Mouse (Mus musculus) liver, embryonic 12.5 days (tissue): ENCODE measurements around the gene Tnik. TPM values are rescaled to one million over a fixed set of nuclear protein-coding genes. Genes with fewer than 3 reads are reported as not detected.
A peak's percentile ranks its signal among the peaks of the same experiment; 100 is the strongest.

Source experiments
- ATAC-seq: fragments of 200-750 bp; cut with Nextera tagmentation; 2 replicates; pipeline ENCODE4 v1.8.0; 2017; ENCODE audit warnings: moderate number of reproducible peaks, mild to moderate bottlenecking, moderate library complexity
- H3K27ac ChIP-seq: fragments of 300-500 bp; sonication (generic); 2 replicates; pipeline ENCODE4 v1.5.1; 2016; ENCODE audit warnings: mild to moderate bottlenecking
- H3K27me3 ChIP-seq: fragments of 300-500 bp; sonication (generic); replicated peaks from 2 replicates; pipeline ENCODE4 v1.6.1; 2016; ENCODE audit warnings: mild to moderate bottlenecking, moderate library complexity
- H3K36me3 ChIP-seq: fragments of 300-500 bp; sonication (generic); 2 replicates; pipeline ENCODE4 v1.6.1; 2016; ENCODE audit warnings: mild to moderate bottlenecking, moderate library complexity
- H3K4me1 ChIP-seq: fragments of 300-500 bp; sonication (generic); 2 replicates; pipeline ENCODE4 v1.6.1; 2016
- H3K4me2 ChIP-seq: fragments of 300-500 bp; sonication (generic); 2 replicates; pipeline ENCODE4 v1.6.1; 2016; ENCODE audit warnings: mild to moderate bottlenecking, moderate library complexity
- H3K4me3 ChIP-seq: fragments of 300-500 bp; sonication (generic); 2 replicates; pipeline ENCODE4 v1.5.1; 2016; ENCODE audit warnings: mild to moderate bottlenecking, moderate library complexity
- H3K9ac ChIP-seq: fragments of 300-500 bp; sonication (generic); 2 replicates; pipeline ENCODE4 v1.6.1; 2016; ENCODE audit warnings: mild to moderate bottlenecking, moderate library complexity
- H3K9me3 ChIP-seq: fragments of 300-500 bp; sonication (generic); replicated peaks from 2 replicates; pipeline ENCODE4 v1.6.1; 2016; ENCODE audit warnings: mild to moderate bottlenecking, moderate library complexity
- WGBS: fragments of 180-500 bp; shearing (Covaris S2); methylation state at CpG from one replicate; pipeline ENCODE4 v1.1.7; 2016; ENCODE audit not compliant: insufficient replicate concordance; 5-methylcytosine and 5-hydroxymethylcytosine counted together
- microRNA-seq: library from miRNA; unstranded; fragments of <30 nt; microRNA quantifications from one replicate; pipeline ENCODE4, GENCODE M21; 2017
- polyA plus RNA-seq: library from polyadenylated mRNA; unstranded; fragments of >200 nt; fragmentation: Nextera tagmentation; extraction: Ambion mirVana; gene quantifications from 2 replicates; pipeline ENCODE4 v1.2.1, GENCODE M21; 2016

Gene Tnik
- polyA plus RNA-seq, 1 experiment from 2014 or later: 5.2 TPM

GRCm38 (mm10) chr3:28721838-28722237 is 458.8 kb downstream of the Tnik start:
- Histone ChIP-seq H3K4me1 (0 out of 2 replicates have a peak, but pooled peaks cover 9% of the 10 kb centered on the region), H3K9ac (no peak overlapping the region), H3K4me2 (no peak overlapping the region), H3K9me3 (no peaks in the 10 kb centered on the region), H3K4me3 (no peak overlapping the region), H3K27me3 (no peaks in the 10 kb centered on the region), H3K27ac (0 out of 2 replicates have a peak overlapping the region, but pooled peaks have one; percentile 6), H3K36me3 (no peaks in the 10 kb centered on the region)
- WGBS: 46% methylated on average over 7 of the region's 7 CpGs
- ATAC-seq: 0 out of 2 replicates have a peak, but pooled peaks have one; percentile 30

- H3K9ac ChIP-seq: no peak overlapping the region
- H3K36me3 ChIP-seq: no peaks in the 10 kb centered on the region
- no peak overlapping the region for H3K4me3 ChIP-seq
- no peak overlapping the region for H3K27ac ChIP-seq
- 0 out of 2 replicates have a peak, but pooled peaks cover 9% of the 10 kb centered on the region for H3K4me1 ChIP-seq
- no peaks in the 10 kb centered on the region for H3K9me3 ChIP-seq
- ATAC-seq: no peak
- no peaks in the 10 kb centered on the region for H3K27me3 ChIP-seq
- no peak overlapping the region for H3K4me2 ChIP-seq
Observed at GRCm38 (mm10) chr3:28722531-28722930, 459.5 kb downstream of the Tnik start.

- Histone ChIP-seq H3K4me1 (0 out of 2 replicates have a peak, but pooled peaks cover 9% of the 10 kb centered on the region), H3K27ac (no peak overlapping the region), H3K9me3 (no peaks in the 10 kb centered on the region), H3K4me2 (no peak overlapping the region), H3K9ac (no peak overlapping the region), H3K4me3 (no peak overlapping the region), H3K36me3 (no peaks in the 10 kb centered on the region), H3K27me3 (no peaks in the 10 kb centered on the region)
- no peak for ATAC-seq
- 50% methylated on average over 6 of the region's 6 CpGs for WGBS
Observed at GRCm38 (mm10) chr3:28723534-28723933, 460.5 kb downstream of the Tnik start.

GRCm38 (mm10) chr3:28725203-28725602 is 462.2 kb downstream of the Tnik start:
- H3K4me1 ChIP-seq: 0 out of 2 replicates have a peak, but pooled peaks cover 9% of the 10 kb centered on the region
- no peaks in the 10 kb centered on the region for H3K9me3 ChIP-seq
- H3K4me2 ChIP-seq: no peak overlapping the region
- H3K36me3 ChIP-seq: no peaks in the 10 kb centered on the region
- no peak; the same call in 1 of the 2 replicates for ATAC-seq
- H3K27ac ChIP-seq: no peak overlapping the region
- H3K27me3 ChIP-seq: no peaks in the 10 kb centered on the region
- H3K9ac ChIP-seq: no peak overlapping the region
- H3K4me3 ChIP-seq: no peak overlapping the region
- 79% methylated on average over 13 of the region's 13 CpGs for WGBS

Small RNAs within 50 kb of the gene (microRNA-seq; reads per million reads assigned to microRNA genes)
- gene Mir466q: not detected
